Comparison of ENCODE assay signal across 20 mouse cellular contexts in genomic region chr1:165665758-165666157, GRCm38 (mm10). TPM values are rescaled to one million over a fixed set of nuclear protein-coding genes. Genes with fewer than 3 reads are reported as not detected.
DNase-seq lines count a peak whose midpoint lies in the region; ATAC-seq and TF ChIP-seq lines count a peak whose summit lies in the region.
"Had no signal": no experiment of that assay in that cellular context is flagged by ENCODE, and none has a peak within 500 bp of the region (broad histone marks: within the 10 kb centered on the region; RNA-seq: fewer than 3 reads in every experiment).

No protein-coding gene starts in this region.

- DNase-seq in heart, postnatal 10 days = no peak
- DNase-seq in heart, postnatal 0 days (ENCODE audit: low spot score) = no peak
- no peak for DNase-seq in heart, postnatal 25 days (ENCODE audit: low spot score)
- DNase-seq in kidney, postnatal 14 days = peak; percentile 30
- no peak for DNase-seq in kidney, adult 18-20 months
- DNase-seq: adrenal gland, adult 2 months; adrenal gland, postnatal 25 days; cerebellum, adult 18-20 months; cerebellum, adult 9-11 months; cerebellum, postnatal 36 days; gastrocnemius, postnatal 25 days; heart, postnatal 4 days had no signal

- no peak overlapping the region for H3K4me2 ChIP-seq in heart, embryonic 12.5 days
- H3K4me2 ChIP-seq in heart, postnatal 0 days (ENCODE audit: low read depth, low read length) = no peak overlapping the region
- H3K4me2 ChIP-seq: embryonic facial prominence, embryonic 13.5 days; forebrain, embryonic 12.5 days; hindbrain, embryonic 12.5 days had no signal

- 73% methylated on average over 5 of the region's 5 CpGs for WGBS in heart, embryonic 12.5 days
- 59% methylated on average over 5 of the region's 5 CpGs for WGBS in heart, postnatal 0 days

- intact Hi-C loops in heart, postnatal 10 days (cut with DNase I) = loop anchor here (10.0 kb wide), 2 partner anchors 339 to 489 kb away; partner anchors contain the start of gene Pou2f1
- intact Hi-C loops in heart, postnatal 25 days (cut with DNase I) = loop anchor here (10.0 kb wide), 2 partner anchors 339 to 489 kb away; partner anchors contain the start of gene Pou2f1

- H3K4me1 ChIP-seq in heart, embryonic 12.5 days (replicated peaks) = peaks cover 86% of the 10 kb centered on the region
- H3K4me1 ChIP-seq in heart, postnatal 0 days (ENCODE audit: control insufficient read depth, insufficient read depth) = peaks cover 62% of the 10 kb centered on the region

- no peak for TF ChIP-seq CTCF in heart, postnatal 0 days (IDR thresholded peaks at IDR 0.05; ENCODE audit: low read depth)

- H3K9me3 ChIP-seq in heart, embryonic 12.5 days (replicated peaks) = no peaks in the 10 kb centered on the region
- H3K9me3 ChIP-seq in heart, postnatal 0 days (replicated peaks; ENCODE audit: control insufficient read depth, low read length) = no peaks in the 10 kb centered on the region
- H3K9me3 ChIP-seq: embryonic facial prominence, embryonic 13.5 days; forebrain, embryonic 12.5 days; hindbrain, embryonic 12.5 days had no signal

- no peak for ATAC-seq in heart, embryonic 12.5 days (ENCODE audit: insufficient number of reproducible peaks, low FRiP score)
- ATAC-seq in heart, postnatal 0 days (ENCODE audit: insufficient read depth, low read depth) = no peak
- ATAC-seq: forebrain, embryonic 16.5 days; hindbrain, embryonic 16.5 days; inflammation-experienced regulatory T-cells, adult 6 months; intestine, postnatal 0 days had no signal

- peak overlapping the region; percentile 90; the same call in 1 of the 2 replicates for H3K27ac ChIP-seq in heart, embryonic 12.5 days (ENCODE audit: poor library complexity, severe bottlenecking)
- peak overlapping the region; percentile 73 for H3K27ac ChIP-seq in heart, postnatal 0 days (ENCODE audit: low read depth)
- H3K27ac ChIP-seq: embryonic facial prominence, embryonic 13.5 days; forebrain, embryonic 12.5 days; hindbrain, embryonic 12.5 days had no signal

- no peak for TF ChIP-seq EP300 in heart, postnatal 0 days (IDR thresholded peaks at IDR 0.05; ENCODE audit: low read depth)

- no peak overlapping the region for H3K4me3 ChIP-seq in heart, embryonic 12.5 days
- H3K4me3 ChIP-seq in heart, postnatal 0 days (ENCODE audit: low read depth, low read length) = no peak overlapping the region
- H3K4me3 ChIP-seq: embryonic facial prominence, embryonic 13.5 days; forebrain, embryonic 12.5 days; hindbrain, embryonic 12.5 days had no signal

- H3K9ac ChIP-seq in heart, embryonic 12.5 days = no peak overlapping the region
- no peak overlapping the region for H3K9ac ChIP-seq in heart, postnatal 0 days (replicated peaks; ENCODE audit: low read depth, low read length)
- H3K9ac ChIP-seq: embryonic facial prominence, embryonic 13.5 days; forebrain, embryonic 12.5 days; hindbrain, embryonic 12.5 days had no signal

- H3K27me3 ChIP-seq in heart, embryonic 12.5 days (replicated peaks) = no peaks in the 10 kb centered on the region
- H3K27me3 ChIP-seq in heart, postnatal 0 days (ENCODE audit: control insufficient read depth, insufficient read depth, low read length) = no peaks in the 10 kb centered on the region
- H3K27me3 ChIP-seq: embryonic facial prominence, embryonic 13.5 days; forebrain, embryonic 12.5 days; hindbrain, embryonic 12.5 days had no signal

- H3K36me3 ChIP-seq in heart, embryonic 12.5 days = peaks cover 57% of the 10 kb centered on the region
- peaks cover 28% of the 10 kb centered on the region for H3K36me3 ChIP-seq in heart, postnatal 0 days (replicated peaks; ENCODE audit: control insufficient read depth, insufficient read depth, low read length)
- H3K36me3 ChIP-seq: embryonic facial prominence, embryonic 13.5 days; forebrain, embryonic 12.5 days; hindbrain, embryonic 12.5 days had no signal

RNA-seq across cellular contexts. Expression of gene Mpzl1, which starts 31.4 kb away (rescaled TPM):
- 126 and 135 TPM in 2 replicates for polyA plus RNA-seq in heart, embryonic 12.5 days (2016; fragmentation: Nextera tagmentation; extraction: Ambion mirVana)
- 10 to 100 TPM; 49.4 to 57.7 TPM for total RNA-seq in heart, postnatal 10 days (2021)
- 16.6 and 17.9 TPM in 2 replicates for total RNA-seq in heart, postnatal 0 days (2014; rRNA removed; ENCODE audit: low replicate concordance)
- polyA plus RNA-seq in heart, postnatal 0 days (2015; fragmentation: Nextera tagmentation; extraction: Ambion mirVana) = 57.1 and 57.5 TPM in 2 replicates
- 10 to 100 TPM; 20.8 to 20.9 TPM for total RNA-seq in heart, postnatal 25 days (2021)

RNA-seq across cellular contexts. Expression of gene Rcsd1, which starts 43.8 kb away (rescaled TPM):
- 113 and 122 TPM in 2 replicates for polyA plus RNA-seq in heart, embryonic 12.5 days (2016; fragmentation: Nextera tagmentation; extraction: Ambion mirVana)
- total RNA-seq in heart, postnatal 10 days (2021) = 100 to 1,000 TPM; 112 to 114 TPM
- total RNA-seq in heart, postnatal 0 days (2014; rRNA removed; ENCODE audit: low replicate concordance) = 88.6 and 94.0 TPM in 2 replicates
- polyA plus RNA-seq in heart, postnatal 0 days (2015; fragmentation: Nextera tagmentation; extraction: Ambion mirVana) = 103 and 116 TPM in 2 replicates
- 10 to 100 TPM; 79.6 to 81.5 TPM for total RNA-seq in heart, postnatal 25 days (2021)
